Comparison of ENCODE assay signal across 7 mouse cellular contexts in genomic region chr1:91457698-91458097, GRCm38 (mm10). TPM values are rescaled to one million over a fixed set of nuclear protein-coding genes. Genes with fewer than 3 reads are reported as not detected.
A peak's percentile ranks its signal among the peaks of the same experiment; 100 is the strongest.
DNase-seq lines count a peak whose midpoint lies in the region; ATAC-seq and TF ChIP-seq lines count a peak whose summit lies in the region.

No protein-coding gene starts in this region.

- 59% methylated on average over 5 of the region's 5 CpGs for WGBS in limb, embryonic 12.5 days
- 68% methylated on average over 5 of the region's 5 CpGs for WGBS in limb, embryonic 10.5 days
- WGBS in intestine, embryonic 15.5 days = 31% methylated on average over 5 of the region's 5 CpGs
- 31% methylated on average over 5 of the region's 5 CpGs for WGBS in lung, postnatal 0 days

- peak overlapping the region; percentile 82; the same call in 1 of the 2 replicates for H3K4me2 ChIP-seq in limb, embryonic 12.5 days
- peak overlapping the region; percentile 77 for H3K4me2 ChIP-seq in intestine, embryonic 15.5 days (replicated peaks)
- H3K4me2 ChIP-seq in lung, postnatal 0 days (replicated peaks; ENCODE audit: low read depth, low read length) = peak overlapping the region; percentile 74

- peaks cover 36% of the 10 kb centered on the region for H3K4me1 ChIP-seq in limb, embryonic 12.5 days (replicated peaks)
- peaks cover 44% of the 10 kb centered on the region for H3K4me1 ChIP-seq in limb, embryonic 10.5 days
- peaks cover 10% of the 10 kb centered on the region for H3K4me1 ChIP-seq in embryonic fibroblast, embryonic 13.5 days (ENCODE audit: control insufficient read depth, insufficient read depth, low read length)
- H3K4me1 ChIP-seq in intestine, embryonic 15.5 days (replicated peaks) = peaks cover 61% of the 10 kb centered on the region
- H3K4me1 ChIP-seq in lung, postnatal 0 days (ENCODE audit: insufficient read depth, low read depth, low read length) = peaks cover 41% of the 10 kb centered on the region

- no peak for ATAC-seq in limb, embryonic 12.5 days (ENCODE audit: insufficient number of reproducible peaks, insufficient read depth, low FRiP score, low TSS enrichment, low read depth)
- ATAC-seq in intestine, embryonic 15.5 days = no peak
- no peak for ATAC-seq in lung, postnatal 0 days

- no peak for TF ChIP-seq CTCF in embryonic fibroblast, embryonic 13.5 days (IDR thresholded peaks at IDR 0.05; ENCODE audit: borderline replicate concordance, insufficient read depth, low read length)
- TF ChIP-seq CTCF in lung, postnatal 0 days (IDR thresholded peaks at IDR 0.05) = no peak

- TF ChIP-seq EP300 in lung, postnatal 0 days (IDR thresholded peaks at IDR 0.05) = no peak

- H3K36me3 ChIP-seq in limb, embryonic 12.5 days = no peaks in the 10 kb centered on the region
- H3K36me3 ChIP-seq in limb, embryonic 10.5 days = no peaks in the 10 kb centered on the region
- H3K36me3 ChIP-seq in intestine, embryonic 15.5 days = no peaks in the 10 kb centered on the region
- H3K36me3 ChIP-seq in lung, postnatal 0 days (ENCODE audit: insufficient read depth, low read length) = no peaks in the 10 kb centered on the region

- no peak overlapping the region for H3K9ac ChIP-seq in limb, embryonic 12.5 days (replicated peaks)
- H3K9ac ChIP-seq in intestine, embryonic 15.5 days = peak overlapping the region; percentile 70; the same call in 1 of the 2 replicates
- peak overlapping the region; percentile 39 for H3K9ac ChIP-seq in lung, postnatal 0 days (replicated peaks; ENCODE audit: low read depth)

- peaks cover 15% of the 10 kb centered on the region for H3K27me3 ChIP-seq in limb, embryonic 12.5 days
- H3K27me3 ChIP-seq in limb, embryonic 10.5 days (ENCODE audit: low read depth, poor library complexity, severe bottlenecking) = peaks cover 23% of the 10 kb centered on the region
- no peaks in the 10 kb centered on the region for H3K27me3 ChIP-seq in intestine, embryonic 15.5 days (replicated peaks)
- H3K27me3 ChIP-seq in lung, postnatal 0 days (replicated peaks; ENCODE audit: insufficient read depth, low read length) = no peaks in the 10 kb centered on the region

- no peaks in the 10 kb centered on the region for H3K9me3 ChIP-seq in limb, embryonic 12.5 days
- no peaks in the 10 kb centered on the region for H3K9me3 ChIP-seq in limb, embryonic 10.5 days (replicated peaks)
- no peaks in the 10 kb centered on the region for H3K9me3 ChIP-seq in intestine, embryonic 15.5 days
- H3K9me3 ChIP-seq in lung, postnatal 0 days (ENCODE audit: low read length) = no peaks in the 10 kb centered on the region

- no peak overlapping the region for H3K27ac ChIP-seq in limb, embryonic 12.5 days
- H3K27ac ChIP-seq in limb, embryonic 10.5 days = no peak overlapping the region
- peak overlapping the region; percentile 57 for H3K27ac ChIP-seq in embryonic fibroblast, embryonic 13.5 days (ENCODE audit: insufficient read depth, low read length)
- peak overlapping the region; percentile 95 for H3K27ac ChIP-seq in intestine, embryonic 15.5 days
- H3K27ac ChIP-seq in lung, postnatal 0 days (ENCODE audit: low read length) = peak overlapping the region; percentile 98

- no peak overlapping the region for H3K4me3 ChIP-seq in limb, embryonic 12.5 days (replicated peaks)
- no peak overlapping the region for H3K4me3 ChIP-seq in limb, embryonic 10.5 days
- H3K4me3 ChIP-seq in embryonic fibroblast, embryonic 13.5 days (ENCODE audit: insufficient read depth, low read length) = no peak overlapping the region
- peak overlapping the region; percentile 81 for H3K4me3 ChIP-seq in intestine, embryonic 15.5 days (replicated peaks)
- H3K4me3 ChIP-seq in lung, postnatal 0 days (ENCODE audit: low read depth, low read length) = peak overlapping the region; percentile 83

- TF ChIP-seq POLR2A in embryonic fibroblast, embryonic 13.5 days (IDR thresholded peaks at IDR 0.05; ENCODE audit: low read depth, low read length) = no peak

- DNase-seq in limb, embryonic 10.5 days (ENCODE audit: low spot score) = no peak
- peak; percentile 46 for DNase-seq in lung, postnatal 0 days (ENCODE audit: low spot score)
- no peak for DNase-seq in thymus, postnatal 0 days (ENCODE audit: low spot score)
- DNase-seq in spleen, postnatal 10 days (ENCODE audit: low spot score in 2 of 2) = no peak

RNA-seq across cellular contexts. Expression of gene Per2, which starts 1.4 kb away (rescaled TPM):
- polyA plus RNA-seq in limb, embryonic 12.5 days (2016; fragmentation: Nextera tagmentation; extraction: Ambion mirVana) = 1.9 and 2.1 TPM in 2 replicates
- 1.8 and 2.4 TPM in 2 replicates for polyA plus RNA-seq in limb, embryonic 10.5 days (2016; fragmentation: Nextera tagmentation; extraction: Ambion mirVana)
- polyA plus RNA-seq in embryonic fibroblast, embryonic 13.5 days (2011; ENCODE audit: insufficient read length, low read depth, missing spikeins) = 2.5 and 7.4 TPM in 2 replicates
- 7.8 and 7.9 TPM in 2 replicates for polyA plus RNA-seq in intestine, embryonic 15.5 days (2015; fragmentation: Nextera tagmentation; extraction: Ambion mirVana)
- polyA plus RNA-seq in lung, postnatal 0 days (2015; fragmentation: Nextera tagmentation; extraction: Ambion mirVana) = 6.3 and 7.3 TPM in 2 replicates
- polyA plus RNA-seq in thymus, postnatal 0 days (2015; fragmentation: Nextera tagmentation; extraction: Ambion mirVana) = 0.95 and 1.1 TPM in 2 replicates

RNA-seq across cellular contexts. Expression of gene Traf3ip1, which starts 36.7 kb away (rescaled TPM):
- 11.8 and 12.2 TPM in 2 replicates for polyA plus RNA-seq in limb, embryonic 12.5 days (2016; fragmentation: Nextera tagmentation; extraction: Ambion mirVana)
- 12.5 and 12.9 TPM in 2 replicates for polyA plus RNA-seq in limb, embryonic 10.5 days (2016; fragmentation: Nextera tagmentation; extraction: Ambion mirVana)
- 8.0 and 8.8 TPM in 2 replicates for polyA plus RNA-seq in embryonic fibroblast, embryonic 13.5 days (2011; ENCODE audit: insufficient read length, low read depth, missing spikeins)
- 7.2 and 8.1 TPM in 2 replicates for polyA plus RNA-seq in intestine, embryonic 15.5 days (2015; fragmentation: Nextera tagmentation; extraction: Ambion mirVana)
- polyA plus RNA-seq in lung, postnatal 0 days (2015; fragmentation: Nextera tagmentation; extraction: Ambion mirVana) = 11.0 and 11.2 TPM in 2 replicates
- 4.6 and 5.1 TPM in 2 replicates for polyA plus RNA-seq in thymus, postnatal 0 days (2015; fragmentation: Nextera tagmentation; extraction: Ambion mirVana)

RNA-seq across cellular contexts. Expression of gene Hes6, which starts 43.9 kb away (rescaled TPM):
- polyA plus RNA-seq in limb, embryonic 12.5 days (2016; fragmentation: Nextera tagmentation; extraction: Ambion mirVana) = 121 and 127 TPM in 2 replicates
- polyA plus RNA-seq in limb, embryonic 10.5 days (2016; fragmentation: Nextera tagmentation; extraction: Ambion mirVana) = 86.2 and 111 TPM in 2 replicates
- 9.2 and 9.9 TPM in 2 replicates for polyA plus RNA-seq in embryonic fibroblast, embryonic 13.5 days (2011; ENCODE audit: insufficient read length, low read depth, missing spikeins)
- 94.0 and 103 TPM in 2 replicates for polyA plus RNA-seq in intestine, embryonic 15.5 days (2015; fragmentation: Nextera tagmentation; extraction: Ambion mirVana)
- 63.7 and 75.1 TPM in 2 replicates for polyA plus RNA-seq in lung, postnatal 0 days (2015; fragmentation: Nextera tagmentation; extraction: Ambion mirVana)
- 216 and 236 TPM in 2 replicates for polyA plus RNA-seq in thymus, postnatal 0 days (2015; fragmentation: Nextera tagmentation; extraction: Ambion mirVana)

RNA-seq across cellular contexts. Expression of gene Ilkap, which starts 59.1 kb away (rescaled TPM):
- polyA plus RNA-seq in limb, embryonic 12.5 days (2016; fragmentation: Nextera tagmentation; extraction: Ambion mirVana) = 178 and 186 TPM in 2 replicates
- polyA plus RNA-seq in limb, embryonic 10.5 days (2016; fragmentation: Nextera tagmentation; extraction: Ambion mirVana) = 185 and 190 TPM in 2 replicates
- 64.5 and 66.5 TPM in 2 replicates for polyA plus RNA-seq in embryonic fibroblast, embryonic 13.5 days (2011; ENCODE audit: insufficient read length, low read depth, missing spikeins)
- polyA plus RNA-seq in intestine, embryonic 15.5 days (2015; fragmentation: Nextera tagmentation; extraction: Ambion mirVana) = 119 and 128 TPM in 2 replicates
- 90.5 and 94.0 TPM in 2 replicates for polyA plus RNA-seq in lung, postnatal 0 days (2015; fragmentation: Nextera tagmentation; extraction: Ambion mirVana)
- polyA plus RNA-seq in thymus, postnatal 0 days (2015; fragmentation: Nextera tagmentation; extraction: Ambion mirVana) = 129 and 133 TPM in 2 replicates

Comparison
In these comparisons a context has a peak if more than half of its experiments do, and no peak if none do; other contexts are left out.
1. H3K27ac ChIP-seq: peak in embryonic fibroblast, embryonic 13.5 days (single experiment), intestine, embryonic 15.5 days (single experiment) and lung, postnatal 0 days (single experiment); none in limb, embryonic 12.5 days (single experiment) and limb, embryonic 10.5 days (single experiment).
2. H3K4me3 ChIP-seq: peak in intestine, embryonic 15.5 days (single experiment) and lung, postnatal 0 days (single experiment); none in limb, embryonic 12.5 days (single experiment), limb, embryonic 10.5 days (single experiment) and embryonic fibroblast, embryonic 13.5 days (single experiment).
3. Peak in every context shown above with its lines, with median percentiles within 50 percentile points of each other: H3K4me2 ChIP-seq.